Mouse (Mus musculus) erythroid progenitor cell, adult 5-6 weeks (primary cell): Measurements from ENCODE around the gene Nsmce3. TPM values are rescaled to one million over a fixed set of nuclear protein-coding genes. Genes with fewer than 3 reads are reported as not detected.
A peak's percentile ranks its signal among the peaks of the same experiment; 100 is the strongest.

Source experiments
- ATAC-seq: replicated peaks from 2 replicates; pipeline ENCODE4 v1.8.0; 2016; ENCODE audit warnings: moderate number of reproducible peaks, mild to moderate bottlenecking, moderate TSS enrichment, inconsistent platforms; ENCODE audit not compliant: poor library complexity, low FRiP score, severe bottlenecking
- total RNA-seq, 2 experiments: library from RNA; stranded (forward) in 1 of 2; stranded (reverse) in 1 of 2; fragments of 150-400 nt in 1 of 2; fragments of 186-747, 209-891 nt in 1 of 2; gene quantifications; 2 replicates each; pipeline versions ENCODE4 v1.2.3 to v1.2.4; 2015 to 2017; ENCODE audit warnings: low replicate concordance in 2 of 2

Gene Nsmce3
- total RNA-seq (2015; ENCODE audit: low replicate concordance), result 2.5 and 3.8 TPM in 2 replicates
- 2.3 and 3.3 TPM in 2 replicates for total RNA-seq (2017; ENCODE audit: low replicate concordance)

DNA sequence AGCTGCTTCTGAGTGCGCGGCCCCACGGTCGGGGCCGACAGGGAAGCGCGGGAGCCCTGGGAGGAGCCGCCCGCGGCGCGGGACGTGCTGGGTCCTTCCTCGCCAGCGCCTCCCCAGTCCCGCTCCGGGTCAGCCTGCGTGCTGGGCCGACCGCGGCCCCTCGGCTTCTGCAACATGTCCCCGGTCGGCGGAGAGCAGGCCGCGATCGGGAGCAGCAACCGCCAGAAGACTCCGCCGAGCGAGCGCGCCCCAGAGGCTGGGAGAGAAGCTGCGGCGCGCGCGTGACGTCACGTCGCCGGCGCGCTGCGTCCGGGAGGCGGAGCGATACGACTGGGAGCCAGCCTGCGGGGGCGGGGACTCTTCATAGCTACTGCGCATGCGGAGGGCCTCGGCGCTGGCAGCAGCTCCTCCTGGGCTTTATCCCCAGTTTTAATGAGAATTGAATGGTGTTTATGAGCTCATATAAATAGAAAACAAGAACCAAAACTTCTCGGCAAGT, at the start of gene Nsmce3:
Gene Nsmce3 (minus strand): TSS at position 255 of the 499 bp plus-strand sequence.
- ATAC-seq, result peak; percentile 96

DNA sequence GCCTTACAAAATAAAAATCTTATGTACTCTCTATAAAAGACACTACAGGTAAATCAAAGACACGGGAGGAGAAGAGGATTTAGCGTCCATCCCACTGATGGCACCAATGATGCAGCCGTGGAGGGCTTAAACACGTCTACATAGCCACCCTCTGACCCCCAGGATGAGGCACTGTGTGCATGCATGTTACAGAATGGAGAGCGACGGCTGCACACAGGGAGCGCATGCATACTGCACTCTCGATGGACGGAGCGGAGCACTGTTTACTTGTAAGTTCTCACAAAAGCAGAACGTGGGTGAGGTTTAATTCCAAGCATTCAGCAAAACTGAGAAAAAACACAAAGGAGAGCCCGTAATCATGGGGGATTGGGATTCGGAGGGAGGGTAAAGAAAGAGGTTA, 48.4 kb upstream of the Nsmce3 start:
- ATAC-seq, result no peak

DNA sequence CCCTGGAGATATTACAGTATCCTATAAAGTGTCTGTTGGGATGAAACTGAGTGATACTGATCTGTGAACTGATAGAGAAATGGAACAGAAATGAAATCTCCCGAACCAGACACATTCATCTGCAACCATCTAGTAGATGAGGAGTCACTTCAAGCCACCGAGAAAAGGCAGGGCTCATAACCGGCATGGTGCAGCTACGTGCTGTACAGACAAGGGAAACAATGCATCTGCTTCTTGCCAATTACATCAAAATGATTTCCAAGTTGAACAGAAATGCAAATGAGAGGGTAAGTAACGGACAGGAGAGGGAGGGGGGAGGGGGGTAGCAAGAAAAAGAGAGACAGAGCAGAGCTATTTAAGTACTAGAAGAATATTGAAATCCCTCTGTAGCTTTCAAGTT, 47.9 kb upstream of the Nsmce3 start:
- ATAC-seq, result no peak

DNA sequence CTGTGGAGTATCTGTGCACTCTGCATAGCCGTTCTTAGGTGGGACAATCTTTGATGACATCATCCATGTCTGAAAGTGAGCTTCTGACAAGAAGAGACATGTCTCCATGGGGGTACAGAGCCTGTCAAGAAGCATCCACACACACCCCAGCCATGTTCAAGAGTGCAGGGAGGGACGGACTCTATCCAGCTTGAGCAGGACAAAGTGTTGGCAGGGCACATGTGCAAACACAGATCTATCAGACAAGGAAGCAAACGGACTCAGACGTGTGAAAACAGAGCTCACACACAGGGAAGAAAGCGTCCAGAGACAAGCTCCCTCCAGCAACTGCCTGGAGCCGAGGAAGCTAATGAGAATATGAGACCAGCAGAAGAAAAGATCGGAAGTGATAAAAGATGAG, 43.9 kb upstream of the Nsmce3 start:
- ATAC-seq, result no peak

DNA sequence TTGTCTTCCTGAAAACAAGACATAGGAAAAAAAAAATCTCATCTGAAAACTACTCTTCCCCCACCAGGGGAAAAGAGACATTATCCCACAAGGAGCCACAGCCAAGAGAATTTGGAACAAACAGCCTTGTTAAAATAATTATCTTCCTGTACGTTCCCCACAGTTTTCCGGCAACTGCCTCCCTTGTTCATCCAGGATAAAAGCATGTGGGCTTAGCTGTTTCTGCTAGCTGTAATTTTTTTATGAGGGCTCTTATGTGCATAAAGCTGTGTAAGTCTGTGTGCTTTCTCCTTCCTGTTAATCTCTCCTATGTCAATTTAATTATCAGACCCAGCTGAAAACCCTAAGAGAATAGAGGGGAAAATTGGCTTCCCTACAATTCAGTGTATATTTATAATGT, 42.3 kb upstream of the Nsmce3 start:
- ATAC-seq, result no peak

DNA sequence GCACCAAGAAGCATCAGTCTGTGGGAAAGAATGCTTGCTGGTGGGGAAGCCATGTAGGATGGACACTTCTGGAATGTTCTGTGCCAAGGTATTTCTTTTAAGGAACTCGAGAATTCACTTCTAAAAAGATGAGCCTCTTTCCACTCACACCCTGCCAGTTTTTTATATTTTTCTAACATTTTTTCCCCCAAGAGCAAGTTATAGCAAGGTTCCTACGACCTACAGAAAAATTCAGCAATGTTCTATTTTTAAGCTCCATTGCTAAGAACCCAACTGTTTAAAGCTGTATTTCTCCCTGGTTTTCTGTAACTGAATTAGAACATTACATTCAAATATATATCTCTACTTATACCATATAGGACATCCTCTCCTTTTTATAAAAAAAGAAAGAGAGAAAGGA, 39.1 kb upstream of the Nsmce3 start:
- ATAC-seq, result no peak

DNA sequence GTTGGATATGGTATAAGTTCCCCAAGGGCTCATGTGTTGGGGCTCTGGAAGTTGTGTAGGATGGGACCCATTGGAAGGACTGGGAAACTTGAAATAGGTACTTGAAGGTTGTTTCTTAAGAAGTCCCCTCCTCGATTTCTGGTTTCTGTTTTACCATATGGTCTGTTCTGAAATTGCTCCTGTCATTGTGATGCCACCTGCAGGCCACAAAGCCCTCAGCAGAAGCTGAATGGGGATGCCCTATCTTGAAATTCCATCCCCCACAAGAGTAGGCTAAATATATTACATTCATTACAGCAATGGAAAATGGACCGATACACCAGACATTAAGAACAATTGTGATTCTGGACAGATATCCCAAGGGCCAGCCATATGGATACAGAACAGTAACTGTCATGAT, 37.4 kb upstream of the Nsmce3 start:
- ATAC-seq, result no peak

DNA sequence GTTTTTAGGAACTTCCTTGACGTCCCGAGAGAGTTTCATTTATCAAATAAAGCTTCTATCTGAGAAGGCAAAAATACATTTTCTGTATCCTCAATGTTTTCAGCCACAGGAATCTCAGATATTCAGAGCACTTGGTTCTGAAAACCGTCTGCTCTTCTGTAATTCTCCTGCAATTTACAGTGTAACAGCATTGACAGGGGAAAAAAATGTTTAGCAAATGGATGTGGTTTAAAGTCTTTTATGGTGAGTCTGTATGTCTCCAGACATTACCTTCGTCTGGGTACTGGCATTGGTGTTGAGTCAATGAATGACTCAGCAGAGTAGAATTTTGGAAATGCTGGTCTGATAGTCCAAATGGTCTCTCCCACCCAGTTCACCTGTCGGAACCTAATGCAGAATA, 34.2 kb upstream of the Nsmce3 start:
- ATAC-seq, result no peak

DNA sequence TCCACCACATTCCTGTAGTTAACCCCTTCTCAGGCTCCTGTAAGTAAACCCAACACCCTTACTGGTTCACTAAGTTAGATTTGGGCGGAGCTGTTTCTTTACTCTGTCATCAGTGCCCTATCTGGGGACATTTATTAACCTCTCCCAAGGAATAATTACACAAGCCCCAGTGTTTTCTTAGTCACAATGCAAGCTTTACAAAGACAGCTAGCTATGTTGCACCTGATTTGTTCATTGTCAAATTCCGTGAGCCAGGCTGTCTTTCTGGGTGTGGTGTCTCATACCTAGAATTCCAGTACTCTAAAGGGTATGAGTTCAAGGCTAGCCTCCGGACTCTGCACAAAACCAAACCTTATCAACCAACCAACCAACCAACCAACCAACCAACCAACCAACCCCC, 32.7 kb upstream of the Nsmce3 start:
- no peak for ATAC-seq

DNA sequence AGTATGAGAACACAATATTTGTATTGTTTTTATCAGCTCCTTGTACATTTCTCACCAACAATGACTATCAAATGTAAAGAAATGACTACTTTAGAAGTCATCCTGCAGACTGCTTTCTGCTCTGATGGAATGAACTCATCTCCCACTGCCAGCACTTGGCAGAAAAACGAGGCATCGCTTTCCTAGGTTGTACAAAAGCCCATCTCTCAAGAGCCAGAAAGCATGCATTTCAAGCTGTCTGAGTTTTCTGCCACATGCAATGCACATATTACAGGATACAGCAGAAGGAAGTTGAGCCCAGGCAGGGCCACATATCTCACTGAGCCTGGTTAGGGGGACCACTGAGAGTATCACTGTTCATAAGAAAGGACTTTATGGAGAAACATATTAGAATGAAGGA, 27.5 kb upstream of the Nsmce3 start:
- ATAC-seq, result no peak

DNA sequence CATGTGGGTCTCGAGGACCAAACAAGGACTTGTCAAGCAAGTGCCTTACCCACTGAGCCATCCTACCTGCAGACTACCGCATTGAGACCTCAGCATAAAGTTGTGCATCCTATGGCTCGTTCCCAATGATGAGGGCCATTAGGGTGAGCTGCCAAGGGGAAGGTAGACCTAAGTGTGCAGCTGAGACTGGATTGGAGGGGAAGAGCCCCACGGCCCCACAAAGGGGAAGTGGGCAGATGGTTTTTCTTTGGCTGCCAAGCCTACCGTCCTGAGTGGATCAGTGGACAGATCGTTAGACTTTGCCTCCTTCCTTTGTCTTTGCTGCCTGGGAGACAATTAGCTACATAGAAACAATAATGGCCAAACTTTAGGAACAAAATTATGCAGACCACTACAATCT, 23.8 kb upstream of the Nsmce3 start:
- no peak for ATAC-seq

DNA sequence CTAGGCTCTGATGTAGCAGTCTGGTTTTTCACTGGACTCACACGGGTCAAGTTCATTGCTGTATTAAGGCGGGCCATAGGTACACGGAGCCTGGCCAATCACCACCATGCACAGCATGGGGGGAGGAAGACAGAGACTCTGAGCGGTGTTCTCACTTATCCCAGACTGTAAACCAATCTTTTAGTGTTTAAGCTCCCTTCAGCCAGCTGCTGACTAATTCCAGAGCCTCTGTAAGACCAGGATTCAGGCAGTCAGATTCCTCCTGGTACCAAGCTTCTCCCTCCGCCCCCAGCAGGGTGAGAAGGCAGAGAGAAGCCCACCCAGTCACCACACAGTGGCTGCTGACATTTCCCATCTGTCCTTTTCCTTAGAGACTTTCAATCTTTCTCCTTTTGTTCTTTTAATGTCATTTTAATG, 22.9 kb upstream of the Nsmce3 start:
- ATAC-seq, result no peak

DNA sequence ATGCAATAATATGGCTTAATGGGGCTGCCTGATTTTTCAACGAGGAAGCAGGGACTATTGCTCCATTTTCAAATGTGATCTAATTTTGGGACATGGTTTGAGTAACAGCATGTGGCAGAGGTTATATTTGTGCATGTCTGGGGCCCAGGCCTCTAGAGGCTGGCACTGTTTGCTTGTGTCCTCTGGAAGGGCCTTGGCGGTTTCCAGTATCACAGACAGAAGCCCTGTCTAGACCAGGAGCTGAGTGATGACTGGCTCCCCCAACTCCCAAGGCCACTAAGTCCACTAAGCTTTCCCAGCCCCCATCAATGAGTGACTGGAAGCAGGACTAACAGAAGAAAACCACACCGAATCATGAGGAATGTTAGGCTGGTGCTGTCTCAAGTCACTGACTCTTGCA, 18.3 kb upstream of the Nsmce3 start:
- ATAC-seq, result no peak

DNA sequence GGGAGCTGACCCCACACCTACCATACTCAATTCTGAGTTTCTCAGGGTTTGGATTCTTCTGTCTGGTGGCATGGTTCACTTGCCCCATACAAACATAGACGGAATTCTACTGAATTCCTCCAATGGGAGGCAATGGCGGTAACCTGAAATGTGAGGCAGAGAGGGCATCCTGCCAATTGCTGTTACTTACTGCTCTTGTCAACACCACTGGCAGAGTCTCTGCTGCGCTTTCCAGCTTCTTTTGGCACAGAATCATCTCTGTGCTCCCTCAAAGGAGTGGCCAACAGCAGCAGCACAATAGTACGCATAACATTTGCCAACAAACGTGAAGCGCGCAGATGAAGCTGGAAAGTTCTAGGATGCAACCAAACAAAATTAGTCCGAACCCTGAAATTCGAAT, 17.1 kb upstream of the Nsmce3 start:
- ATAC-seq, result no peak

DNA sequence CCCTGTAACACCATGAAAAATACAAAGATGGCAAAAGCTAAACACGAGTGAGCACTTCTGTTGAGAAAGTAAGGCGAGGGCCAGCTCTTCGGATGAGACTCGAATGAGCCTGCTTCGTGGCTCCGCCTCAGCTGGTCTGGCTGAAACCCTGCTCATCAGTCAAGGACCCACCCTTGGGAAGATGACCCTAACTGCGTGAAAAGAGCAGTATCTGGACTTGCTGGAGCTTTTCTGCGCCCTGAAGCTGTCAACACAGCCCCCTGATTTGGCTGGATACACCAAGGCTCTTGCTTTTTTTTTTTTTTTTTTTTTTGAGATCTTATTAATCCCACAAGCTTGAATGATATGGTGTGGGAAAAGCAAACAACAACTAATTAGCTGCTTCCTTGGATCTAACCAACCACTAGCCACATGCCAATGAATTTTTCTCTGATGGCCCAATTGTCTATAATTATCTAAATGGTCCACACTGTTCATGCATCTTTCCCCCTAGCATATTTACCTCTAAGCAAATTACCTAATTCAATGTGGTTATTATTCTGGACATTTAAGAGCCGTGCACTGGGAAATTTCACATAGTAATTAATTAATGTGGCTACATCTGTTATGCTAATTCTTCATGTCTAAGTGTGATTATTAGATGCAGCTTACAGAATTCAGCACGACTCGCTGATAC, 11.5 kb upstream of the Nsmce3 start:
- ATAC-seq, result no peak

DNA sequence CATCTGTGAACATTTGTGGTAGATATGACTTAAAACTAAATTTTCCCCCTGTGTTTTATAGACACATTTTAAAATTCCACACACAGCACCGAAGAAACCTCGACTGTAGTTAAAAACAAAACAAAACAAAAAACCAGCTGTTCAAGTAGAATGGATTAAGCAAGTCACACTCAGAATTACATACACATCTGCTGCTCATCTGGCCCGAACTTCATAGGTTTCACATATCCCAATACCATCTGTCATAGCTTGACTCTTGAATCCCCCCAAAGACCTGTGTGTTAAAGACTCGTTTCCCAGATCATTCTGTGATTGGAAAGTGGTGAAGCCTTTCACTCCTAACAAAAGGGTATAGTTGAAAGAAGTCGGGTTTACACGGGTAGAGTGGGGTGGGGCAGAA, 9.4 kb upstream of the Nsmce3 start:
- no peak for ATAC-seq

DNA sequence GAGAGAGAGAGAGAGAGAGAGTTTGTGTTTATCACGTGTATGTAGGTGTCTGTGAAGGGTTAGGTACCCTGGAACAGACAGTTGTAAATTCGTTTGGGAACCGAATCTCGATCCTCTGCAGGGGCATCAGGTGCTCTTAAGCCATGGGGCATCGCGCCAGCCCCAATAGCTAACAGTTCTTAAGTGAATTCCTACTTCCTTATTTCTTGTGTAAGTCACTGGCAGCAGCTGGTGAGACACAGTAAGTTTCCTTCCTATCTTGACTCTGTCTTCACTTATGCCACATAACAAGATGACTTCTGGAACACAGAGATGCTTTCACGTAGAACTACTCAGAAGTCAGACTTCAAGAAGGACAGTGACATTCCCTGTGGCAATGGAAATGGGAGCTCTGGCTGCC, 8.6 kb upstream of the Nsmce3 start:
- ATAC-seq, result no peak

DNA sequence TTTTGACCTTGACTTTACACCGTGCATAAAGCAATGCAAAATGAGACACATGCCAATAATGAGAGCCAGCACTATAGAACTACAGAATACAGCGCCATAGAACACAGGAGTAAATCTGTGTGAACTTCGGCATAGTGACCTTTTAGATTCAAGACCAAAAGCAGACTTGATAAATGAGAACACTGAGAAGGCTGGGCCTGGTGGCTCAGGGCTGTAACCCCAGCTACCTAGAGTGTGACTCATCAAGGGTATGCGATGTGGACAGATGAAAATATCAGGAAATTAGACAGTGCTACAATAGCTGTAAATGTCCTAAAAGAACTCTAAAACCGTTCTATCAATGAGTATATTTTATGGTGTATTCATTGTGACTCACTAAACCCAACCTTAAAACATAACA, 7.6 kb upstream of the Nsmce3 start:
- no peak for ATAC-seq

DNA sequence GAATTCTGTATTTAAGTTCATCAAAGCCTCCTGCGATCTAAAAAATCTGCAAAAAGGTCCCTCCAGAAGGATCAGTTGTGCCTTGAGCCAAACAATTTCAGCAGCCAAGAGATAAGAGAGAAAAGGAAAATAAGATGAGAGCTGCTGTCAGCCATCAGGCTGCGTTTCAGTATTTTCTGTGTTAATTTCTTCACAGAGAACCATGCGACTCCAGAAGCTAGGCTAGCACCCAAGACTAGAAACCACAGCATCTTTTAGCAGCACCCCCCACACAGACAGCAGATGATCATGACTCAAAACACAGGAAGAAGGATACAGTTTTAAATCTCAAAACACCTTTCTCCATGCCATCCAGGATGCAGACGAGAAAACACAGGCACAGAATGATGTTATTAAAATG, 2.1 kb upstream of the Nsmce3 start:
- ATAC-seq, result no peak

DNA sequence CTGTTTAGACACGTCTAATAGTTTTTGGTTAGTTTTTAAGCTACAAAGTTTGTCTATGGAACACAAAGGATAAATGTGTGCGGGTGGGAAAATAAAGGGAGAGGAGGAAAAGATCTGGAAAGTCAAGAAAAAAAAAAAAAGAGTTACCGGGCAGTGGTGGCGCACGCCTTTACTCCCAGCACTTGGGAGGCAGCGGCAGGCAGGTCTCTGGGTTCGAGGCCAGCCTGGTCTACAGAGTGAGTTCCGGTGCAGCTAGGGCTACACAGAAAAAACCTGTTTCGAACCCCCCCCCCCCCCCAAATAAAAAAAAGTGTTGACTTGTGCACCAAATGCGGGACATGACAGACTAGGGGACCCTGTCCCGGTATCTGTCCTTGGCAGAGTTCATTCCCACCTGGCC, 469 bp upstream of the Nsmce3 start:
- ATAC-seq, result no peak

DNA sequence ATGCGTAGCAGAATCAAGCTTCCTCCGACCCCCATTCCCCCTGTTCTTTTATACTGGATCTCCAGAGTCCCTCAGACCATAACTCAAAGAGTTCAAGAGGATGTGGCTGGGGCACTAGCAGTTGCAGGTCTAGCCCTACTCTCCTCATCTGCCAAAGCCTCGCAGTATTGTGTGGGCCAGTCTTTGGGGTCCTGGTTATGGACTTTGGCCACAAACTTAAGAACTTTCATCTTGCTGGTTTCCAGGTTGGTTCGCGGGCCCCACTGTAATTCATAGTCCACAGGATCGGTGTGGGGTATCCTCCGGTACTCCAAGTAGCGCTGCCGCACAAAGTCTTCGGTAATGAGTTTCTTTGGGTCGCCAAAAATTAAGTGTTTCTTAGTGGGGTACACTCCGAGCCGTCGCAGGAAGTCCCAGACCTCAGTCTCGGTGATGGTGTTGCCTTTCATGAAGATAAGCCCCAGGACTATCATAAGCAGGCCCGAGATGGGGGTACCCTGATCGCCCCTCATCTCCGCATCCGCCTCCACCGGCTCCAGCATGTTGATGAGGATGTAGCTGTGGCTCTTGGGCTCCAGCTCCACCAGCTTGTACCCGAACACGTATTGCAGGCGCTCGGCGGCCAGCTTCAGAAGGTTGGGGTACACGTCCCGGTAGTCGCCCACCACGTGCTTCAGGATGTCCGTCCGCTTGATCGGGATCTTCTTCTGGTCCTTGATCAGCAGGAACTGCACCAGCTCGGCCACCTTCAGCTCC, 632 bp downstream of the Nsmce3 start:
- peak; percentile 51 for ATAC-seq
